In genomic region chr6:142964076-142964530, GRCm38 (mm10) we compare ENCODE assay signal across 8 mouse cellular contexts. TPM values are rescaled to one million over a fixed set of nuclear protein-coding genes. Genes with fewer than 3 reads are reported as not detected.
DNase-seq lines count a peak whose midpoint lies in the region; ATAC-seq lines count a peak whose summit lies in the region.

TSS of gene St8sia1 (minus strand) at chr6:142964452.

- peaks cover 23% of the 10 kb centered on the region for H3K4me1 ChIP-seq in megakaryocyte, embryonic 14.5 days
- H3K4me1 ChIP-seq in stomach, embryonic 15.5 days, result 0 out of 2 replicates have a peak, but pooled peaks cover 8% of the 10 kb centered on the region

- H3K27me3 ChIP-seq in megakaryocyte, embryonic 14.5 days (replicated peaks), result peaks cover 63% of the 10 kb centered on the region
- peaks cover 13% of the 10 kb centered on the region for H3K27me3 ChIP-seq in stomach, embryonic 15.5 days (replicated peaks)

- no peaks in the 10 kb centered on the region for H3K36me3 ChIP-seq in megakaryocyte, embryonic 14.5 days (replicated peaks; ENCODE audit: low read length)
- no peaks in the 10 kb centered on the region for H3K36me3 ChIP-seq in stomach, embryonic 15.5 days

- peak within 1 kb of the TSS; percentile 93 for H3K4me3 ChIP-seq in megakaryocyte, embryonic 14.5 days (replicated peaks)
- peak within 1 kb of the TSS; percentile 56 for H3K4me3 ChIP-seq in stomach, embryonic 15.5 days (replicated peaks)

- H3K9me3 ChIP-seq in megakaryocyte, embryonic 14.5 days, result peaks cover 10% of the 10 kb centered on the region
- no peaks in the 10 kb centered on the region for H3K9me3 ChIP-seq in stomach, embryonic 15.5 days

- ATAC-seq in CD4-positive, CD25-positive, alpha-beta regulatory T cell, adult 4 months, result peak; percentile 41
- ATAC-seq in stomach, embryonic 15.5 days (ENCODE audit: insufficient read depth, low FRiP score, low read depth), result peak; percentile 28; the same call in 1 of the 2 replicates

- peak within 1 kb of the TSS; percentile 44; the same call in 1 of the 2 replicates for H3K27ac ChIP-seq in stomach, embryonic 15.5 days

- under 1% methylated on average over 45 of the region's 45 CpGs for WGBS in stomach, embryonic 15.5 days

- peak; percentile 45 for DNase-seq in Muller cell, postnatal 12 days (ENCODE audit: inconsistent ontology term)
- DNase-seq in embryo, embryonic 9.5 days (ENCODE audit: extremely low spot score), result peak; percentile 72
- peak; percentile 10 for DNase-seq in heart, postnatal 4 days
- peak; percentile 49 to 62 for DNase-seq in layer of hippocampus, postnatal 14 days (ENCODE audit: low spot score in 2 of 2)
- DNase-seq in urinary bladder, postnatal 4 days (ENCODE audit: low spot score in 2 of 2), result no peak

- 0 out of 2 replicates have a peak within 1 kb of the TSS, but pooled peaks have one; percentile 6 for H3K9ac ChIP-seq in stomach, embryonic 15.5 days

- peak within 1 kb of the TSS; percentile 95 for H3K4me2 ChIP-seq in stomach, embryonic 15.5 days

RNA-seq across cellular contexts. Expression of gene St8sia1, which starts in this region (rescaled TPM):
- polyA plus RNA-seq in CD4-positive, CD25-positive, alpha-beta regulatory T cell, adult 4 months (2017; shearing (Covaris generic)), result 10 to 100 TPM; 11.2 to 12.4 TPM
- total RNA-seq in heart, postnatal 4 days (2021), result 1 to 10 TPM; 1.5 to 2.0 TPM
- total RNA-seq in layer of hippocampus, postnatal 14 days (2021), result 10 to 100 TPM; 29.7 to 32.2 TPM
- 0.04 and 0.17 TPM in 2 replicates for polyA plus RNA-seq in megakaryocyte, embryonic 14.5 days (2012; ENCODE audit: insufficient read depth, low replicate concordance)
- 0.90 and 0.96 TPM in 2 replicates for polyA plus RNA-seq in stomach, embryonic 15.5 days (2015; fragmentation: Nextera tagmentation; extraction: Ambion mirVana)

Comparison
In these comparisons a context has a peak if more than half of its experiments do, and no peak if none do; other contexts are left out.
1. RNA of gene St8sia1 (total RNA-seq): 29.7 to 32.2 TPM in layer of hippocampus, postnatal 14 days; 1.5 to 2.0 TPM in heart, postnatal 4 days; every median in the first group is over 10 times any median in the second.
2. Peak in ATAC-seq, H3K4me3 ChIP-seq, H3K27ac ChIP-seq, H3K9ac ChIP-seq and H3K4me2 ChIP-seq in stomach, embryonic 15.5 days; RNA of the gene not detected or under 1 TPM.
3. DNase-seq: peak in Muller cell, postnatal 12 days (single experiment), embryo, embryonic 9.5 days (single experiment), heart, postnatal 4 days (single experiment) and layer of hippocampus, postnatal 14 days (2 of 2); none in urinary bladder, postnatal 4 days (0 of 2).